Mouse (Mus musculus) kidney, postnatal 10 days (tissue): Measurements from ENCODE around the gene Btk.

Source experiments
- DNase-seq: peaks from one replicate; pipeline ENCODE4 v3.0.0; 2021; ENCODE audit warnings: mixed read lengths

The Btk gene

DNA sequence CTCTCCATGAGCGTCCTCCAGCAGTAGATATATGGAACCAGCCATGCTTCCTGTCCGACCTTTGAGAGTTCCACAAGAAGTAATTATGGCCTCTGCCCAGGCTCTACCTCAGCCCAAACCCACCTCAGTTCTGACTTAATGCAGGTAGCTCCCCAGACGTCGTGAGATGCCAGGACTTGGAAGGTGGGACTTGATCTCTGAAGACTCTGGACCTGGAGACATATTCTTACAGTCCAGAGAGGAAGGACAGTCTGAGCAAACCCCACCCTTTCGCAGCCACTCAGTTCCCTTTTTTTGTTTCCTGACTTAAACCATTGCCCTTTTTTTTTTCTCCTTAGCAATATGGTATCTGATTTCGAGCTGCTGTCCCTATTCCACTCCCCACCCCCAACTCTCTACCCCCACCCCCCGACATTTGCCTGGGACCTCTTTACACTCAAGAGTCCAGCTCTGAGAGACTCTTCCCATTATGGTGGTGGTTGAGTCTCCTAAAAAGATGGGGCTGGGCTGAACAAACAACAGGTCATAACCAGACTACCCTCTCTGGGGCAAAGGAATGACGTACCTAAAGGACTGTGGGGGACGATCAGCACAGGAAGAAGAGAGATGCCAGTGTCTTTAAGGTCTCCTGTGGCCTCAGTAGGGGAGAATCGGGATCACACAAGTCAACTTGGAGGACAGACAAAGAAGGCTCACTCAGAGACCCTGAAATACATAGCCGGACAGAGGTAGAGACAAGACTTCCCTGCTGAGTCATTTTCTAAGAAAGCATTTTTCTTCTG, at the start of gene Btk:
Gene Btk (minus strand): TSS at position 683 of the 782 bp plus-strand sequence.
- DNase-seq, result no peak

DNA sequence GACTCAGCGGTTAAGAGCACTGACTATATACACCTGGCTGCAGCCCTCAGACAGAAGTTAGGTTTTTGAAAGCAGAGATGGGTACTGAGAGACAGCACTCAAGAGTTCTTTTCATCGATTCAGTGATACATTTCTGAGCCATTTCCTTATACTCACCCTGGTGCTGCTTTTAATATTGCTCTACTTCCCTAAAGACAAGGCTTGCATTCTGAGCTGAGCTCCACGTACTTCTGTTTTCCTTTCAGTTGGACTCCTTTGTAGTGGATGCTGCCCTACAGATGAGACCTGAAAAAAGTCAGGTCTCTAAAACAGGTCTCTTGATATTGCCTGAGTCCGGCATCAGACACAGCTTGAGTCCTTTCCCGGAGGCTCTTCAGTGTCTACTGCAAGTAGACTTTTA, 49.3 kb upstream of the Btk start:
- no peak for DNase-seq

- DNase-seq, result no peak
These were observed 44.8 kb upstream of the Btk start for GRCm38 (mm10) chrX:134628200-134628599.

- DNase-seq, result no peak
These were observed 40.0 kb upstream of the Btk start for GRCm38 (mm10) chrX:134623350-134623749.

GRCm38 (mm10) chrX:134621685-134622084, 38.3 kb upstream of the Btk start:
- DNase-seq, result no peak

DNA sequence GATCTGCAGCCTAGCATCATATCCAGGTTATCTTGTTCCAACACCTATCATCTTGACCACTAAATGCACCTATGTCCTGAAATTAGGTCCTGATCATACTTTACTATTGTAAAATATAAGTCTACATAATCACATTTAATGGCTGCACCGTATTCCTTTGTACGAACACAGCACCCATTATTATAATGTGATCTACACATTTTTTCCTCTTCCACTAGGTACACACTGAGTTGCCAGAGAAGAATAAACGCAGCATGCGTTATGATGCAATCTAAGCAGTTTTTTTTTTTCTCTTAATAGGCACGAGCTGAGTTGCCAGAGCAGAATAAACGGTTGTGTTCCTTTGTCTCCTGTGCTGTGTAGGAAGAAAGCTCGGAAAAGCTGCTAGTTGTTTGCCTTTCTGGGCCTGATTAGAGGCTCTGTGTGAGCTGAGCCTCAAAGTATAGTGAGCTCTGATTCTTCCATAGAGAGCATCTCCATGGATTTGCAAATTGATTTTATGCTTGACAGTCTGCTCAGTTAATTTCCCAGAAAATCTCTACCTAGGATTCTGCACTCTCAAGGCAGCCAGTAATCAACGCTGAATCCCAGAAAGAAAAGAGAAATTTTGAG, 37.0 kb upstream of the Btk start:
- no peak for DNase-seq

DNA sequence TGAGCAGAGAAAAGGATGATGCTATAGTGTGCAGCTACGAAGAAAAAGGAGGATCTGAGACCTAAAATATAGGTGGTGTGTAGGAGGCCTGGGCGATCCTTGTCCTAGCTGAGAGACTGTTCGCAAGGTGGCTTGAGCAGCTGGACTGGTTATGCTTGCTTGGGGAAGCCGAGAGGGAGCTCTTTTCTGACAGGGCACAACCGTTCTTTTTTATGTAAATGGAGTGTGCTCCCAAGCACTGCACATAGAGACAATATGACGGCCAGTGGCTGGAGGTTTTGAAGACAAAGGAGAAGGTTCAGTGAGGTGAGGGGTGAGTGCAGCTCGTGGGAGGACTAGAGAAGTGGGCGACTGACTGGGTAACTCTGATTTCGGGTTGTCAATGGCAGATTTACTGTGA, 36.3 kb upstream of the Btk start:
- DNase-seq, result no peak

DNA sequence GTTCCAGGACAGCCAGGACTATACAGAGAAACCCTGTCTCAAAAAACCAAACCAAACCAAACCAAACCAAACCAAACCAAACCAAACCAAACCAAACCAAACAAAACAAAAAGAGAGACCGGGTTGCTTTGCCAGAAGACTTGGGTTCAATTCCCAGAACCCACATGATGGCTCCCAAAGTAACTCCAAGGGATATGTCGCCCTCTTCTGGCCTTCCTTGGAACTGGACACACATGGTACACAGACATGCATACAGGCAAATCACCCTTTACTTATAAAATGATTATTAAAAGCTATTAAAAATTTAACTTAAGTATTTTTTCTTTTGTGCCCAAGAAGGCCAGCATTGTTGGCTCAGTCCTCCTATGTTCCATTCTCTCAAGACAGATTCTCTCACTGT, 30.9 kb upstream of the Btk start:
- peak; percentile 24 for DNase-seq

DNA sequence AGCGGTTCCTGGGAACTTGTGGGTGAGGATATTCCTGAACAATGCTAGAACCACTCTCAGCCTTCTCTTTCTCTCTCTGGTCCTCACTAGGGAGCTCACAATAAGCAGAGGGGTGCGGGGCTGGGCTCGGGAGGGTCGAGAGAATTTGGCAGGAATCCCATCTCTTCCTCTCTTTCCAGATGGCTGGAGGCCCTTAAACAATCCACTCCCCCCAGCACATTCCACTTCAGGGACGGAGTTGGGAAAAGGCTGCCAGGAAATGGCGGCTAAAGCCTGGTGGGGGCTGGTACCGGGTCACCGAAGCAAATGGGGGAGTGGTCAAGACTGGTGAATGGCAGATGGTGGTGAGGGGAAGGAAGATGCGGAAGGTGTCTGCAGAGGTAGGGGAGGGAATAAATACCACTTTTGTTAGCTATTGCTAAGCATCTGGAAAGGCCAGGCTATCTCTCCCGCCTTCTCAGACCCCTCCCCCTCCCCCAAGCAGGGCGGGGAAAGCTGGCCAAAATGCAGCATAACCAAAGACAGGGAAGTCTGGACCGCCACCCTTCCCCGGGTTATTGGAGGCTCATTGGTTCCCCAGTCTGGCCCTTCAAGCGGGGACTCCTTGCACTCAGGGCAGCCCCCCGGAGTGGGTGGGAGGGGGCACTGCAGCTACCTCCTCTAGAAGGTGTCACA, 29.1 kb upstream of the Btk start:
- peak; percentile 72 for DNase-seq

- no peak for DNase-seq
These were observed 27.6 kb upstream of the Btk start for GRCm38 (mm10) chrX:134610984-134611383.

GRCm38 (mm10) chrX:134609472-134609871, 26.1 kb upstream of the Btk start:
- peak; percentile 10 for DNase-seq

GRCm38 (mm10) chrX:134601380-134602120, 18.2 kb upstream of the Btk start:
- DNase-seq, result no peak

- peak; percentile 93 for DNase-seq
These were observed 17.4 kb upstream of the Btk start, which contains the start of the genes Gla and Hnrnph2 for GRCm38 (mm10) chrX:134600659-134601379. Gla (minus strand) TSS chrX:134601125. Hnrnph2 (plus strand) TSS chrX:134601179.

DNA sequence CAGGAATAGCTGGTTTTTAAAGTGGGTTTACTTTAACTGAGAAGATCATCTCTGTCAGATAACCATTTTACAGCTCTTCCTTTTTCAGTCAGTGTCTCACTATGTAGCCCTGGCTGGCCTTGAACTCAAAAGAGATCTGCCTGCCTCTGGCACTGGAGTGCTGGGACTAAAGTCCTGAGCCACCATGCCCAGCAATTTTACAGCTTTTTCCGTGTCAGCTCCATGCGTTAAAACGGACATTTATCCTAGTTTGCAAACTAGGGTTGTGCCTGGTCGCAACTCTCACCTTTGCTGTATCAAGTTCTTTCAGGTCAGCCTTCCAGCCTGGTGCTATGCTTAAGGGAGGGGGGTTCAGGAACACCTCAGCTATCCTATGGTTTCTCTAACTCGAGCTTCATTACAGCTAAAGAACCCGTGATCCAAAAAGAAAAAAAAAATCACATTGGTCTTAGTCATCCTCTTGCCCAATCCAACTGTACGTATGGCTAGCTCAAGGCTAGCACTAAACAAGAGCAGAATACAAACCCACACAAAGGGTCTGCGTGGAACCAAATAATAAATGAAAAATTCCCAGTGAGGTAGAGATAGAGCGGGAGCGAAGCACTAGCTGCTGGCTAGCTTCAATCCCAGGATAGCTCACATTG, 16.7 kb upstream of the Btk start:
- DNase-seq, result no peak

DNA sequence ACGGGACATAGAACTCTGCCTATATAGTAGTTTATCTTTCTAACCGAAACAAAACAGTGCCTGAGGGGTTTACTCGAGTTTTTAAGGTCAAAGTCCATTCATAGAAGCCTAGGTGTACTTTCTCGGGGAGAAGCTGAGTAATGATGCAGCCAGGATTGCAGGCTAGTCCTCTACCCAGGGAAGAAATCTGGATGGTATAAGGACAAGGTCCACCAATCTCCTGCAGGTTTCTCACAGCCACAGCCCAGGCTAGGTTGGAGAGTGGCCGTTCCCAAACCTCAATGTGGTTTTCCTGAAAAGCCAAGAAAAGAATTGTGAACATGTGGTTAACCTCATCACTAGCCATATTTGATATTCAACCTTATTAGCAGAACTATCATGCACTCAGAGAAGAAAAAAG, 6.5 kb upstream of the Btk start:
- DNase-seq, result no peak

DNA sequence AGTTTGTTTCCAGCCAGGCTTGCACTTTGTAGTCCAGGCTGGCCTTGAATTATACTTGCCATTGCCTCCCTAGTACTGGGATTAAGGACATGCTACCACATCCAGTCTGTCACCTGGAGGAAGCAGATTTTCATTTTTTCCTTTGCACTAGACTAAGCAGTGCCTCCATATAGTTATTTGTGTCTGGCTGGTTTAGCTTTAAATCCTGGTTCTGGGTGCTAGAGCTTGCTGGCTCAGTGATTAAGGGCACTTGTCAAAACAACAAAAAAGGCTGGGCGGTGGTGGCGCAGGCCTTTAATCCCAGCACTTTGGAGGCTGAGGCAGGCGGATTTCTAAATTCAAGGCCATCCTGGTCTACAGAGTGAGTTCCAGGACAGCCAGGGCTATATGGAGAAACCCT, 5.6 kb upstream of the Btk start:
- DNase-seq, result no peak

GRCm38 (mm10) chrX:134588261-134588660, 4.9 kb upstream of the Btk start:
- no peak for DNase-seq

GRCm38 (mm10) chrX:134586447-134586846, 3.1 kb upstream of the Btk start:
- no peak for DNase-seq

DNA sequence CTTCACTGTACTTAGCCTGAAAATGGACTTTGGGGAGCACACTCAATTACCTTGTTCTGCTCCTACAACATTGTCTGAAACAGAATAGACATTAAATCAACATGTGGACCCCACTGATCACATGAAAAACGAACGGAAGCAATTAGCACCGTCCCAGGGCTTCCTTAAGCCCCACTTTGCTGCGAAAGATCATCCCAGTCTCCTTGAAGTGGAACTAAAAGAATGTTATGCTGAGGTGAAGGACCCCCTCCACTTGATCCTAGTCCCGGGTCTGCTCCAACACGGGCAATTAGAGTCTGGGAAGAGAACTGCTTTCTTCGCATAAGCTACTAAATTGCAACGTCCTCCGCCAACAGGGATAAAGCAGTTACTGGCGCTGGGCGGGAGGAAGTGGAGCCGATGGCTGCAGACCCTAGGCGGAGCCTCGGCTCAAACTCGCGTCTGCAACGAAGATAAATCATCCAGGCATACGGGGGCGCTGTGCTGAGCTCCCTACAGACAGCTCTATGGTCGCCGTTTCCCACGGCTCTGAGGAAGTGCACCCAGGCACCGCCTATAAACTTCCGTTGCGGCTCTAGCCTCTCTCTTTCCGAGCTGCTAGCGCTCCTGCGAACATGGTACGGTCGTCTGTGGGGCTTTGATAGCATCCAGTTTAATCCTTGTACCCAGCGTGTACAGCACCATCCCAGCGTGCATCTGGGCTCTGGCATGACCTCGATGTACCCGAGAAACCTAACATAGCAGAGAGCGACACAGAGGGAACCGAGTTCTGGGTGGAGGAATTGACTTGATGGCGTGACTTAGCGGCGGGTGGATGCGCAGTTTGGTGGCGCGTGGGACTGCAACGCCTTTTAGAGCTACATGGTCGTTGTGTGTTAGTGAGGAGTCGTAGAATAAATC, 2.0 kb upstream of the Btk start, which contains the start of gene Rpl36a:
Gene Rpl36a (plus strand): TSS at position 552 of the 900 bp plus-strand sequence.
- peak; percentile 94 for DNase-seq

DNA sequence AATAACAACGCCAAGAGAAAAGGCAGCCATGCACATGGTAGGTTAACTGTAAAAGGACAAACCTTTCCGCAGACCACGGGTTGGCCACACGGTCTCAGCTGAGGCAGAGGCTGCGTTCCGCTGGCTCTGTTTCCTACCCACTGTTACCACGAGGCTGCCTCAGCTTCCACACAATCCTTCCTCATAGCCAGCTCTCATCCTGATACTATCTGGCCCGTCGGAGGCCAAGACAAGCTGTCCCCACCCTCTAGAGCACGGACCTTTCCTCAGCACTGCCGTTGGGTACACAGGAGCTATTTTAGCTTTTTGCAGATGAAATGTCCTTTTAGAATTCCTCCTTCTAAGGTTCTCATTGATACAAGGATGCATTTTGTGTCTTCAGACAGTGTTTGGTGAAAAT, 1.1 kb downstream of the Btk start:
- no peak for DNase-seq
